Mouse (Mus musculus) lung, postnatal 14 days (tissue): ENCODE results near the gene Mtg2.
A peak's percentile ranks its signal among the peaks of the same experiment; 100 is the strongest.

Source experiments
- DNase-seq: peaks from one replicate; pipeline ENCODE4 v3.0.0; 2021

The Mtg2 gene

DNA sequence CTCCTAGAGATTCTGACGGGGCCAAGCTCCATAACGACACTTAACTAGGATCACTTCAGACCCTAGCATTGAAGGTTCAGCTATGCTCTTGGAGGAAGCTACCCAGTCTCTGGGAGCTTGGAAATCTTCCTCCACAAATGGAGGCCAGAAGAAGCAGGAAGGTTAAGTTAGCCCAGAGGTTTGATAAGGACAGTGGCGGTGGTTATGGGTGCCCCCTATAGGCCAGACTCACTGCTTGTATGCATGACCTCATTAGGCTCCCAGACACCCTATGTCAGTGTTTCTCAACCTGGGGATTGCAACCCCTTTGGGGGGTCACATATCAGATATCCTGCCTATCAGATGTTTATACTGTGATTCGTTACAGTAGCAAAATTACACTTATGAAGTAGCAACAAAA lies 36.7 kb downstream of the Mtg2 start:
- DNase-seq: no peak

- no peak for DNase-seq
Observed at GRCm38 (mm10) chr2:180108285-180108684, 37.9 kb downstream of the Mtg2 start.

GRCm38 (mm10) chr2:180113909-180114890 lies 43.8 kb downstream of the Mtg2 start:
- DNase-seq: peak; percentile 77

GRCm38 (mm10) chr2:180115279-180115678 lies 44.9 kb downstream of the Mtg2 start:
- DNase-seq: peak; percentile 83

DNA sequence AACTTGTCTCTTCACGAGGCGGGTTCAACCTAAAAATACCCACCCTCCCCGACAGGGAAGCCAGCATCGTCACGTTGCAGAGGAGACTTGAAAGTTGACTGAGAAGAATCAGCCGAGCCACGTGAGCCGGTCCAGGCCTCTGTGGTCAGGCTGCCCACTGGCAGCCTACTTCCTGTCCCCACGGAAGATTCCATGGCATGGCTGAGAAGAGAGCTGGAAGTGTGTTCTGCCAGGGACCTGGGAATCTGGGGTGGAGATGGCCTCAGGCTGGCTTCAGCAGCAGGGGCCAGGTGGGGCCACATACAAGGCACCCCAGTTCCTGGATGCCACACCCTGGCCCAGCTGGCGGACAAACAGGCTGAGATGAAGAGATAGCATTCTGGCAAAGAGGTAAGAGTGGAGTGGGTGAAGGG lies 45.7 kb downstream of the Mtg2 start:
- peak; percentile 26 for DNase-seq

DNA sequence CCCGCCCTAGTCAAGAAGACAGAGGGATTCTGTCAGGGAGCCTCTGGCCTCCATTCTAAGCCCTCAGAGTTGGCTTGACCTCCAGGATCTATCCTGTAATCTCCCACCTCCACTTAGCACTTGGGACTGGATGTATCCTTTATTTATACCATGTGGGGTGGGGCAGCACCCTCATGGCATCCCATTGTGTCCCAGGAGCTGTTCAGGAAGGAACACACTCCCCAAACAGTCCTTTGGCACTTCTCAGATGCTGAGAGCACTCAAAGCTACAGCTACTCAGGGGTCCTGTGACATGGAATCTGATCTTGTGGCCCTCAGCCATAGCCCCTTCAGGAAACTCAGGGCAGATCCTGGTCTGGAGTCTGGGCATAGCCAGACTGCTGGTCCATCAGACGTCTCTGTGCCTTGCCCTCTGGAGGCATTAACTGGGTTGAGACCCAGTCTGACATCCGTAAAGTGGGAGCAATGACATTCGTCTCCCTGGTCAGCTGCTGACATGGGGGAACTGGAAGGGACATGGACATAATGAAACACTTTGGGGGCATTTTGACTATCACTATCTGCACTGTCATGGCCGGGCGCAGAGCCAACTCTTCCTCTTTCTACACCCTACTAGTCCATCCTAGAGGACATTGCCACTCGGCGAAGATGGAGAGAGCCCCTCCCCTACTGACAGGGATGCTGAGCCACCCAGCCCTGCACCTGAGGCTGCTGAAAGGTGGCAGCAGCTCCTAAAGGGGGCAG lies 46.5 kb downstream of the Mtg2 start:
- peak; percentile 40 for DNase-seq

DNA sequence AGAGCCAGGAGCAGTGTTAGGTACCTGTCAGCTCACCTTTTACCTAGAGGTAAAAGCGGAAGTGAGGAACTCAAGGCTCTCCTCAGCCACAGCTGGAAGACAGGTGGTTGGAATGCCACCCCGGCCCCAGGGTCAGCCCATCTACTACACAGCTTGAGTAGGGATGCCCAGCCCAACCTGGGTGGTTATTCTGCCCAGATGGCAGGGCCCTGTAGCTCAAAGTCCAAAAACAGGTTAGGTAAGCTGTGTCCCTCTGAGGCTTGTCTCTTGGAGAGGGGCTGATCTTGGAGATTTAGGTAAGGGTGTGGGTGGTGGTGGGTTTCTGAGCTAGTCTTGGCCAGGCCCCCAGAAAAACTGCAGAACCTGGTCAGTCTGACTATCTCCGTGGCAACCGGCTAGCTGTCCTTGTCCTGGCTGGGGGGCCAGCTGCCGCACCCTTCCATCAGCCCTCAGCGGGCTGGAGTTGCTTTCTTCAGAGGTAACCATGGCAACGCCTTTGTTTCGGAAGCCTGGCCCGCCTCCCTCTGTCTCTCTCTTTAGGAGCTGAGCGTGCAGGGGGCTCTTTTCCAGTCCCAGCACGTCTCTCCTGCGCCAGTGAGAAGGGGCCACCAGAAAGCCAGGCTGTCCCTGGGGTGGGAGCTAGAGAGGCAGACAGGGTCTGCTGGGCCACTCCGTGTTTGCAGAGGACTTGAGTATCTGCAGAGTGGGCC lies 47.3 kb downstream of the Mtg2 start:
- peak; percentile 25 for DNase-seq

DNA sequence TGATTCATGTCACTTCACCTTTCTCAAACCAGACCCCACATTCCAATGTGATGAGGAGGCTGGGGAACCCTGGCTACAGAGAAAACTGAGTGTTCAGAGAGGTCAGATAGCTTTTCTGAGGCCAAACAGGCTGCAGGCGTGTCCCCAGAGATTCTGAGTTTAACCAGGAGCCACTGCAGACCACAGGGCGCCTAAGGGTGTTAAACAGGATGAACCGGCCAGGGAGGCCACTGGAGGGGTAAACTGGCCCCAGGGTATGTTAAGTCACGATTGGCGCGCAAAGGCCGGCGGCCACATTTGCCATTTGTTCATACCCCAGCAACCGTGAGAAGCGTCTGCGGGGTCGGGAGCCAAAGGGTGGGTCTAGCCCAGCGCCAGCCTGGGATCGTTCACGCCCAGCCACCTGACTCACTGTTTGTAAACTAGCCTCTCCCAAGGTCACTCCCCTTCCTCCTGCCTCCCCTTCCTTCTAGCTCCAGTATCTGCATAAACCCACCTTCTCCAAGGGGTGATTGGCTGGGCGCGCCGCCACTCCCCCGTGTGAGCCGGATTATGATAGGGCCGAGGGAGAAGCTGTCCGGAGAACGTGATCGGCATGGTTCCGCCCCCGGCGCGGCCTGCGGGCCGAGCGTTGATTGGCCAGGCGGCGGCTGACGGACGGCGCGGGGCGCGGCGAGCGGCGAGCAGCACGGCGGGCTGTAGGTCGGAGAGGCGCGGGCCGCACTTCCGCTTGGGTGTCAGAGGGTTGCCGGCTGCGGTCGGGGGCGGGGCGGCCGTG lies 48.5 kb downstream of the Mtg2 start, which contains the start of gene Osbpl2:
TSS of gene Osbpl2 (plus strand) at position 646 of the 778 bp plus-strand sequence.
- peak; percentile 99 for DNase-seq

GRCm38 (mm10) chr2:180119439-180120291 lies 49.3 kb downstream of the Mtg2 start:
- peak; percentile 29 for DNase-seq

- DNase-seq: no peak
Observed at GRCm38 (mm10) chr2:180120292-180120761, 49.9 kb downstream of the Mtg2 start.

- DNase-seq: no peak
Observed at GRCm38 (mm10) chr2:180124192-180124591, 53.8 kb downstream of the Mtg2 start.

DNA sequence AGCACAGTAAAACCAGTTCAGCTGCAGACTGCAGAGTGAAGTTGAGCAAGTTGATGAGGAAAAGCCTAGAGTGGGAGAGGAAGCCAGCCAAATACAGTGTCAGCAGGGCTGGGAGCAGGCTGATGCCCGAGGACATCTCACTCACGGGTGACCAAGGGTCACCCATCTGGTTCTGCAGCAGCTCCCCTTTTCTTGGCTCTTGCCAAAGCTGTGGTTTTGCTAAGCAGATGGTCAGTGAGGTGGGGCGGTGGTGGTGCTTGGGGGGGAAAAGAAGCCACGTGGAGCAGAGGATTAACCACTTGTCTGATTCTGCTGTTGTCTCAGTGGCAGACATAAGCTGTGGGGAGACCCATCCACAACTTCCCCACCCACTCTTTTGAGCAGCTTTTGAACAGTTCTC lies 55.8 kb downstream of the Mtg2 start:
- DNase-seq: peak; percentile 60

GRCm38 (mm10) chr2:180127675-180128074 lies 57.3 kb downstream of the Mtg2 start:
- DNase-seq: no peak

GRCm38 (mm10) chr2:180133231-180133630 lies 62.8 kb downstream of the Mtg2 start:
- no peak for DNase-seq

DNA sequence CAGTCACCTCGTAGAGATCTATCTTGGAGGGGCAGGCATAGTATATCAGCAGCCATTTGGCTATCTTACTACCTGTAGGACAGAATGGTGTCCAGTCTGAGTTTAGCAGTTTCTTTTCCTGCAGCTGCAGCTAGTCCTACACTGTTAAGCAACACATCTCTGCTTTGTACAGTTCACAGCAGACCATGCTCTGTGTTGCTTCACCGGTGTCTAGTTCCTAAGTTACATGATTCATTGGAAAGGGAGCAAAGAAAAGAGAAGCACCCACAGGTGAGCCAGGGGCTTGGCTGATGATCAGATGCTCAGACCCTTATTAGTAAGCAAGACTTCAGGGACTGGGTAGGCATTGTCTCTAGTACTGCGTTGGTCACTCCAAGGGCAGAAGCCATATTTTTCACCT lies 63.5 kb downstream of the Mtg2 start:
- DNase-seq: no peak

DNA sequence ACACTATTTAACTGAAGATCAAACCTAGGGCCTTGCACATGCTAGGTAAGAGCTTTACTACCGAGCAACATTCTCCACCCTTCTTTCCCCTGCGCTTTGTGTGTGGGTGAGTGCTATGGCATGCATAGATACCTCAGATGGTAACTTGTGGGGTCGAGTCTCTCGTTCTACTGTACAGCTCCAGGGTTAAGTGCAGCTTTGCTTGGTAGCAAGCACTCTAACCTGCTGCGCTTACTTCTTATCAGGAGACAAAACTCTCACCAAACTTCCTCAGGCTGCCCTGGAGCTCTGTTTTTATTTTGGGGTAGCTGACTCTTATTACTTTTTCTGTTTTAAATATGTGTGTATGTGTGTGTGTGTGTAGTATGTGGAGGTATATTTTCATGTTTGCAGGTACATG lies 65.0 kb downstream of the Mtg2 start:
- no peak for DNase-seq
